Mouse (Mus musculus) erythroblast, adult 5-6 weeks (primary cell): ENCODE results near the gene Cfb. TPM values are rescaled to one million over a fixed set of nuclear protein-coding genes. Genes with fewer than 3 reads are reported as not detected.
"Not testable (repeated sequence)": the region's sequence is repeated elsewhere in the genome, so short reads cannot be mapped to it uniquely, and the experiment has no call there.

Experiments used
- ATAC-seq: replicated peaks from 2 replicates; pipeline ENCODE4 v1.8.0; 2016; ENCODE audit warnings: moderate number of reproducible peaks, mild to moderate bottlenecking, moderate TSS enrichment, inconsistent platforms; ENCODE audit not compliant: poor library complexity, low FRiP score, severe bottlenecking
- total RNA-seq, 2 experiments: library from RNA; stranded (forward) in 1 of 2; stranded (reverse) in 1 of 2; fragments of 150-400 nt in 1 of 2; fragments of 200-764, 138-1000 nt in 1 of 2; gene quantifications; 2 replicates each; pipeline versions ENCODE4 v1.2.3 to v1.2.4; 2015 to 2017; ENCODE audit warnings: low replicate concordance in 2 of 2

Cfb gene
- total RNA-seq (2015; ENCODE audit: low replicate concordance) (not detected in 2 replicates), total RNA-seq (2017; ENCODE audit: low replicate concordance) (0.43 and 0.56 TPM in 2 replicates)

GRCm38 (mm10) chr17:34862416-34863081, at the start of gene Cfb:
Cfb (minus strand) TSS chr17:34862518.
- ATAC-seq, result no peak

- ATAC-seq, result peak; percentile 83
Measured at GRCm38 (mm10) chr17:34911945-34912351, 49.6 kb upstream of the Cfb start.

GRCm38 (mm10) chr17:34910982-34911381, 48.7 kb upstream of the Cfb start:
- no peak for ATAC-seq

- ATAC-seq, result no peak
Measured at GRCm38 (mm10) chr17:34902895-34903294, 40.6 kb upstream of the Cfb start.

- not testable (repeated sequence) for ATAC-seq
Measured at GRCm38 (mm10) chr17:34901948-34902347, 39.6 kb upstream of the Cfb start.

- not testable (repeated sequence) for ATAC-seq
Measured at GRCm38 (mm10) chr17:34900826-34901225, 38.5 kb upstream of the Cfb start.

- ATAC-seq, result no peak
Measured at GRCm38 (mm10) chr17:34899890-34900243, 37.5 kb upstream of the Cfb start.

- no peak for ATAC-seq
Measured at GRCm38 (mm10) chr17:34899053-34899889, 37.0 kb upstream of the Cfb start.

GRCm38 (mm10) chr17:34898706-34899052, 36.4 kb upstream of the Cfb start:
- no peak for ATAC-seq

- ATAC-seq, result peak; percentile 60
Measured at GRCm38 (mm10) chr17:34898160-34898586, 35.9 kb upstream of the Cfb start, which contains the start of the genes C2 and Ehmt2. C2 (minus strand) TSS chr17:34898265. Ehmt2 (plus strand) TSS chr17:34898469.

GRCm38 (mm10) chr17:34897373-34898159, 35.2 kb upstream of the Cfb start:
- ATAC-seq, result no peak

- no peak for ATAC-seq
Measured at GRCm38 (mm10) chr17:34896366-34896765, 34.0 kb upstream of the Cfb start.

- no peak for ATAC-seq
Measured at GRCm38 (mm10) chr17:34895724-34896123, 33.4 kb upstream of the Cfb start.

GRCm38 (mm10) chr17:34894801-34895530, 32.6 kb upstream of the Cfb start:
- no peak for ATAC-seq

GRCm38 (mm10) chr17:34894074-34894597, 31.8 kb upstream of the Cfb start:
- ATAC-seq, result peak; percentile 63

GRCm38 (mm10) chr17:34893072-34893824, 30.9 kb upstream of the Cfb start:
- ATAC-seq, result no peak

- no peak for ATAC-seq
Measured at GRCm38 (mm10) chr17:34891377-34891776, 29.1 kb upstream of the Cfb start.

- ATAC-seq, result no peak
Measured at GRCm38 (mm10) chr17:34890074-34890743, 27.9 kb upstream of the Cfb start.
